Mouse (Mus musculus): ENCODE results near the gene Csrnp1. TPM values are rescaled to one million over a fixed set of nuclear protein-coding genes. Genes with fewer than 3 reads are reported as not detected.

Gene Csrnp1
- polyA plus RNA-seq, 1 experiment from 2014 or later = 3.2 TPM

- Histone ChIP-seq H3K36me3 (ENCODE audit: control insufficient read depth, insufficient read depth, low read length) (peaks cover 51% of the 10 kb centered on the region), H3K9ac (ENCODE audit: low read length) (no peak overlapping the region), H3K4me2 (ENCODE audit: low read length) (no peak overlapping the region), H3K27me3 (ENCODE audit: control insufficient read depth, insufficient read depth, low read length) (no peaks in the 10 kb centered on the region), H3K27ac (replicated peaks in 1 of 2; ENCODE audit: control insufficient read depth in 1 of 2, insufficient read depth in 1 of 2, low read depth in 2 of 2, low read length in 2 of 2) (no peak overlapping the region), H3K4me3 (ENCODE audit: control insufficient read depth in 1 of 2, insufficient read depth in 1 of 2, low read depth in 1 of 2, low read length in 2 of 2) (no peak overlapping the region), H3K4me1 (ENCODE audit: control insufficient read depth in 2 of 2, insufficient read depth in 2 of 2, low read length in 2 of 2) (peaks cover 5 to 7% of the 10 kb centered on the region in 2 experiments), H3K9me3 (ENCODE audit: control insufficient read depth, low read length) (no peaks in the 10 kb centered on the region)
- WGBS = 84% methylated on average over 12 of the region's 12 CpGs
- no peak for ATAC-seq (ENCODE audit: insufficient number of reproducible peaks, insufficient read depth, low FRiP score, low read depth)
Observed at GRCm38 (mm10) chr9:119932358-119932757, 52.1 kb downstream of the Csrnp1 start.

- Histone ChIP-seq H3K4me1 (ENCODE audit: control insufficient read depth in 2 of 2, insufficient read depth in 2 of 2, low read length in 2 of 2) (no peaks in the 10 kb centered on the region), H3K4me2 (ENCODE audit: low read length) (no peak overlapping the region), H3K36me3 (ENCODE audit: control insufficient read depth, insufficient read depth, low read length) (peaks cover 94% of the 10 kb centered on the region), H3K4me3 (ENCODE audit: control insufficient read depth in 1 of 2, insufficient read depth in 1 of 2, low read depth in 1 of 2, low read length in 2 of 2) (no peak overlapping the region), H3K9me3 (ENCODE audit: control insufficient read depth, low read length) (no peaks in the 10 kb centered on the region), H3K27me3 (ENCODE audit: control insufficient read depth, insufficient read depth, low read length) (no peaks in the 10 kb centered on the region), H3K27ac (replicated peaks in 1 of 2; ENCODE audit: control insufficient read depth in 1 of 2, insufficient read depth in 1 of 2, low read depth in 2 of 2, low read length in 2 of 2) (no peak overlapping the region), H3K9ac (ENCODE audit: low read length) (no peak overlapping the region)
- ATAC-seq (ENCODE audit: insufficient number of reproducible peaks, insufficient read depth, low FRiP score, low read depth) = no peak
- WGBS = 81% methylated on average over 5 of the region's 5 CpGs
Observed at GRCm38 (mm10) chr9:119926497-119926896, 58.0 kb downstream of the Csrnp1 start.

GRCm38 (mm10) chr9:119925729-119926128, 58.7 kb downstream of the Csrnp1 start:
- H3K36me3 ChIP-seq (ENCODE audit: control insufficient read depth, insufficient read depth, low read length) = peaks cover 94% of the 10 kb centered on the region
- no peaks in the 10 kb centered on the region for H3K4me1 ChIP-seq (ENCODE audit: control insufficient read depth in 2 of 2, insufficient read depth in 2 of 2, low read length in 2 of 2)
- H3K27me3 ChIP-seq (ENCODE audit: control insufficient read depth, insufficient read depth, low read length) = no peaks in the 10 kb centered on the region
- no peaks in the 10 kb centered on the region for H3K9me3 ChIP-seq (ENCODE audit: control insufficient read depth, low read length)
- H3K4me2 ChIP-seq (ENCODE audit: low read length) = no peak overlapping the region
- no peak overlapping the region for H3K4me3 ChIP-seq (ENCODE audit: control insufficient read depth in 1 of 2, insufficient read depth in 1 of 2, low read depth in 1 of 2, low read length in 2 of 2)
- H3K9ac ChIP-seq (ENCODE audit: low read length) = no peak overlapping the region
- WGBS = 86% methylated on average over 8 of the region's 8 CpGs
- ATAC-seq (ENCODE audit: insufficient number of reproducible peaks, insufficient read depth, low FRiP score, low read depth) = no peak
- H3K27ac ChIP-seq (replicated peaks in 1 of 2; ENCODE audit: control insufficient read depth in 1 of 2, insufficient read depth in 1 of 2, low read depth in 2 of 2, low read length in 2 of 2) = no peak overlapping the region

- no peak for ATAC-seq (ENCODE audit: insufficient number of reproducible peaks, insufficient read depth, low FRiP score, low read depth)
- WGBS = 88% methylated on average over 16 of the region's 16 CpGs
- Histone ChIP-seq H3K36me3 (ENCODE audit: control insufficient read depth, insufficient read depth, low read length) (peaks cover 95% of the 10 kb centered on the region), H3K4me1 (ENCODE audit: control insufficient read depth in 2 of 2, insufficient read depth in 2 of 2, low read length in 2 of 2) (no peaks in the 10 kb centered on the region), H3K4me3 (ENCODE audit: control insufficient read depth in 1 of 2, insufficient read depth in 1 of 2, low read depth in 1 of 2, low read length in 2 of 2) (no peak overlapping the region), H3K4me2 (ENCODE audit: low read length) (no peak overlapping the region), H3K9ac (ENCODE audit: low read length) (no peak overlapping the region), H3K27ac (replicated peaks in 1 of 2; ENCODE audit: control insufficient read depth in 1 of 2, insufficient read depth in 1 of 2, low read depth in 2 of 2, low read length in 2 of 2) (no peak overlapping the region), H3K9me3 (ENCODE audit: control insufficient read depth, low read length) (no peaks in the 10 kb centered on the region), H3K27me3 (ENCODE audit: control insufficient read depth, insufficient read depth, low read length) (no peaks in the 10 kb centered on the region)
Observed at GRCm38 (mm10) chr9:119925120-119925657, 59.3 kb downstream of the Csrnp1 start.

GRCm38 (mm10) chr9:119923462-119923861, 61.0 kb downstream of the Csrnp1 start:
- no peak for ATAC-seq (ENCODE audit: insufficient number of reproducible peaks, insufficient read depth, low FRiP score, low read depth)
- H3K27me3 ChIP-seq (ENCODE audit: control insufficient read depth, insufficient read depth, low read length) = no peaks in the 10 kb centered on the region
- no peak overlapping the region for H3K27ac ChIP-seq (replicated peaks in 1 of 2; ENCODE audit: control insufficient read depth in 1 of 2, insufficient read depth in 1 of 2, low read depth in 2 of 2, low read length in 2 of 2)
- peaks cover 96% of the 10 kb centered on the region for H3K36me3 ChIP-seq (ENCODE audit: control insufficient read depth, insufficient read depth, low read length)
- 52% methylated on average over 4 of the region's 4 CpGs for WGBS
- H3K9me3 ChIP-seq (ENCODE audit: control insufficient read depth, low read length) = no peaks in the 10 kb centered on the region
- H3K4me1 ChIP-seq (ENCODE audit: control insufficient read depth in 2 of 2, insufficient read depth in 2 of 2, low read length in 2 of 2) = no peaks in the 10 kb centered on the region
- H3K4me2 ChIP-seq (ENCODE audit: low read length) = no peak overlapping the region
- H3K9ac ChIP-seq (ENCODE audit: low read length) = no peak overlapping the region
- no peak overlapping the region for H3K4me3 ChIP-seq (ENCODE audit: control insufficient read depth in 1 of 2, insufficient read depth in 1 of 2, low read depth in 1 of 2, low read length in 2 of 2)

Other genes starting within 250 kb of the Csrnp1 start
- gene Scn11a, start 159.2 kb downstream of the Csrnp1 start, polyA plus RNA-seq (2014; fragmentation: Nextera tagmentation; extraction: Ambion mirVana) = 0.11 TPM in 1 of 2 replicates, not detected in the other
- gene Wdr48, start 89.8 kb downstream of the Csrnp1 start, polyA plus RNA-seq (2014; fragmentation: Nextera tagmentation; extraction: Ambion mirVana) = 36.1 and 38.9 TPM in 2 replicates
- gene Gorasp1, start 47.1 kb downstream of the Csrnp1 start, polyA plus RNA-seq (2014; fragmentation: Nextera tagmentation; extraction: Ambion mirVana) = 19.5 and 23.2 TPM in 2 replicates
- gene Ttc21a, start 47.1 kb downstream of the Csrnp1 start, polyA plus RNA-seq (2014; fragmentation: Nextera tagmentation; extraction: Ambion mirVana) = 0.07 and 0.49 TPM in 2 replicates
- gene Xirp1, start 38.9 kb upstream of the Csrnp1 start, polyA plus RNA-seq (2014; fragmentation: Nextera tagmentation; extraction: Ambion mirVana) = 57.1 and 59.9 TPM in 2 replicates
- 7.5 and 9.0 TPM in 2 replicates for gene Cx3cr1, start 85.2 kb upstream of the Csrnp1 start, polyA plus RNA-seq (2014; fragmentation: Nextera tagmentation; extraction: Ambion mirVana)
- gene Ccr8, start 107.5 kb upstream of the Csrnp1 start, polyA plus RNA-seq (2014; fragmentation: Nextera tagmentation; extraction: Ambion mirVana) = 0.18 TPM in 1 of 2 replicates, not detected in the other
- 15.9 and 19.5 TPM in 2 replicates for gene Slc25a38, start 125.7 kb upstream of the Csrnp1 start, polyA plus RNA-seq (2014; fragmentation: Nextera tagmentation; extraction: Ambion mirVana)
- 1,085 and 1,200 TPM in 2 replicates for gene Rpsa, start 143.0 kb upstream of the Csrnp1 start, polyA plus RNA-seq (2014; fragmentation: Nextera tagmentation; extraction: Ambion mirVana)
- not detected in 2 replicates for gene Mobp, start 165.0 kb upstream of the Csrnp1 start, polyA plus RNA-seq (2014; fragmentation: Nextera tagmentation; extraction: Ambion mirVana)

Measured in heart, embryonic 14.5 days (tissue).